Mouse (Mus musculus) embryonic fibroblast, embryonic 13.5 days (primary cell): ENCODE data around the gene Arfip1.

Experiments used
- CTCF ChIP-seq: IDR thresholded peaks from 2 replicates; pipeline ENCODE4 v1.5.1; 2011; ENCODE audit warnings: mild to moderate bottlenecking, control low read depth, low read length, moderate library complexity, borderline replicate concordance; ENCODE audit not compliant: insufficient read depth
- POLR2A ChIP-seq: IDR thresholded peaks from 2 replicates; pipeline ENCODE4 v1.6.1; 2011; ENCODE audit warnings: low read depth, mild to moderate bottlenecking, control low read depth, low read length, moderate library complexity

DNA sequence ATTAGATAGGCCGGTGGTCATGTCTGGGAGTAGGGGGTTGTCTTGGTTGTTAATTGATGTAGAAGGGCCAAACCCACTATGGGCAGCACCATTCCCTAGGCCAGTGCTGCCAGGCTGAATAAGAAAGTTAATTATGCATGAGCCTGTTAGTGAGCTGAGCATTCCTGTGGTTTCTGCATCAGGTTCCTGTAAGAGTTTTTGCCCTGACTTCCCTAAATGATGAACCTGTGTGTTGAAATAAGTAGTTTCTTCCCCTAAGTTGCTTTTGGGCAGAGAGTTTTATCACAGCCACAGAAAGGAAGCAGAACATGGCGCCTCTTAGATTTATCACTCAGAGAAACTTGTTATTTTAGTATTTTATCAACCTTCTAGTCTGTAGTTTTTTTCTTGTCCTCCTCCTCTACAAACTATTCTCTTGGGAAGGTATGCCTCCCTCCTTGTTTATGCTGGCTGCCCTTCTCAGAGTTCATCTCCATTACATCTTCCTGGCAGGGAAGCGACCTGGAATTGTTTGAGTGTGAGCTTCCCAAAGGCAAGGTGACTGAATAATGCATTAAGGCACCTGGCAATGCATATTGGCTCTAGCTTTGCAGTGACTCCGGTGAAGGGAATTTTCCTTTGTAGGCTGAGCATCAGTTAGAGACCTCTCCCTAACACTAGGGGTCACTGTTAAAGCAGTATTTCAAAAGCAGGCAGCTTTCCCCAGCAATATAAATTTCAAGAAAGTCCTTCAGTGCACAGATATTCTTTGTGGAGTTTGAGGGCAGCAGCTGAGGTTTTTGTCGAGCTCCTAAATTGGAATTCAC, 32.8 kb upstream of the Arfip1 start:
- TF ChIP-seq CTCF, result no peak
- no peak for TF ChIP-seq POLR2A
